Mouse (Mus musculus) lung, postnatal 10 days (tissue): ENCODE results near the gene Hspa4l.
"Not testable (repeated sequence)": the region's sequence is repeated elsewhere in the genome, so short reads cannot be mapped to it uniquely, and the experiment has no call there.

Experiments used
- DNase-seq: peaks from one replicate; pipeline ENCODE4 v3.0.0; 2021

Gene Hspa4l

DNA sequence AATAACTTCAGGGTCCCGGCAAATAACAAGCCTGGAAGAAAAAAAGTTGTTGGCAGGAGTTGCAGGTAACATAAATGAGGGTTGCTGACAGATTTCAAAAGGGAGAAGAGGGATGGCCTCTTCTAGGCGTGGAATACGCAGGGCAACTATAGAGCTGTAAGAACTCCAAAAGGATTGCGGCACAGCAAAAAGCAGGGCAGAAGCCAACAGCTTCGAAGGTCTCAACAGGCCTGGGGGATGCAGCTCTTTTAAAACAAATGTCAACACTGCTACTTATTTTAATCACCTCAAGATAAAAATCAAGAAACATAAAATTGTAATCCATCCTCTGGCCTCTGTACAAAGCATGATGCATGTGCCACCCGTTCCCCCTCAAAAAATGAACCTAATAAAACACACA lies 101.2 kb downstream of the Hspa4l start:
- DNase-seq, result not testable (repeated sequence)
